Mouse (Mus musculus): ENCODE results near the gene Tmem255b.

The Tmem255b gene

GRCm38 (mm10) chr8:13451747-13452277 lies 16.8 kb downstream of the Tmem255b start:
- no peak for DNase-seq

- no peak for DNase-seq
Observed at GRCm38 (mm10) chr8:13454341-13455113, 19.5 kb downstream of the Tmem255b start.

GRCm38 (mm10) chr8:13455295-13455694 lies 20.3 kb downstream of the Tmem255b start:
- peak; percentile 85 for DNase-seq

DNA sequence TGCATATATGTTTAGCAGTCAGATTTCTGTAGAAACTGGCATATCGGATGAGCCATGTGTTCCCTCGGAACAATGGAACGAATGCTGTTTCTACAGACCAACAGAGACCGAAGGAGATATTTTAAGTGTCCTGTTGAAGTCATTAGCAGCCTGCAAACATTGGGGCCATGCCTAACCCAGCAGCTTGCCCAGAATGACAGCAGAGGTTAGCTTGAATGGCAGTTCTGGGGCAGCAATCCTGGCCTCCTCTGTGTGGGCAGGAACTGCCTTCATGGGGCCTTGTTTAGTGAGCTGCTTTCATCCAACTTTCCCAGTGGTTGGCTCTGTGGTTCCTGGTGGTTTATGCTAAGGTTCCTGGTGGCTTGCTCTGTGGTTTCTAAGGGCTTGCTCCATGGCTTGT lies 24.4 kb downstream of the Tmem255b start:
- no peak for DNase-seq

GRCm38 (mm10) chr8:13461085-13461765 lies 26.2 kb downstream of the Tmem255b start:
- DNase-seq = peak; percentile 64

DNA sequence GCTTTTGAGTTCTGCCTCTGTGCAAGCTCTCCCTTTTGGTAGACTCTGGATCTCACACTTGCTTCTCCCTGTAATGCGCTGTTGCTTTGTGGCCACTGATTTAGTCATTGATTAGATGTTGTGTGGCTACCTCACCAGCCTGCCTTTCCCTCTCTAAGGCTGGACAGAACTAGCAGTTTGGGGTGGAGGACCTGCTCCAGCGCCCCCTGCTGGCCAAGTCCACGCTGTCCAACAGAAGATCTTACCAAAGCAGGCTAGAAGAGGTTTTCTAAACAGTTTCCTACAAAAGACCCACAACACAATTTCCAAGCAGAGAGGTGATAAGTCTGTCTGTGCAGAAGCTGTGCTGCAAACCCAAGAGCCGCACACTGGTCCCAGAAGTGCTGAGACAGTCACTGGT lies 26.9 kb downstream of the Tmem255b start:
- peak; percentile 84 for DNase-seq

GRCm38 (mm10) chr8:13462392-13462791 lies 27.4 kb downstream of the Tmem255b start:
- DNase-seq = peak; percentile 95

GRCm38 (mm10) chr8:13465324-13465723 lies 30.3 kb downstream of the Tmem255b start:
- no peak for DNase-seq

- no peak for DNase-seq
Observed at GRCm38 (mm10) chr8:13466989-13467388, 32.0 kb downstream of the Tmem255b start.

DNA sequence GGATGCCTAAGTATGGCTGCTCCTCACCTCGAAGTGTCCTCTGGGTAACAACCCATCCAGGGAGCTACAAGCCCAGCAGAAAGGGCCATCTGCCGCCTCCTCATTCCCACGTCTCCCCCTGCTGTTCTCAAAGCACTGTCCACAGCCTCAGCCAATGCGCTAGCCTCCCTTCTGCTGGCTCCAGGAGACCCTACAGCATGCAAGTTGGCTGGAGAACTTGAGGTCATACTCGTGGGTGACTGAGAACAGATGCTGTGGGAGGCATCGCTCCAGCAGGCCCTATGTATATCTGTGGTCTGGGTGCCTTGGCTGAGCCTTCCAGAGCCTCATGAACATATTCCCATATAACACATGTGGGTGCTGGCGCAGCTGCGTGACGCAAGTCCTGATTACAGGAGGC lies 33.7 kb downstream of the Tmem255b start:
- DNase-seq = no peak

GRCm38 (mm10) chr8:13471484-13471883 lies 36.5 kb downstream of the Tmem255b start:
- no peak for DNase-seq

DNA sequence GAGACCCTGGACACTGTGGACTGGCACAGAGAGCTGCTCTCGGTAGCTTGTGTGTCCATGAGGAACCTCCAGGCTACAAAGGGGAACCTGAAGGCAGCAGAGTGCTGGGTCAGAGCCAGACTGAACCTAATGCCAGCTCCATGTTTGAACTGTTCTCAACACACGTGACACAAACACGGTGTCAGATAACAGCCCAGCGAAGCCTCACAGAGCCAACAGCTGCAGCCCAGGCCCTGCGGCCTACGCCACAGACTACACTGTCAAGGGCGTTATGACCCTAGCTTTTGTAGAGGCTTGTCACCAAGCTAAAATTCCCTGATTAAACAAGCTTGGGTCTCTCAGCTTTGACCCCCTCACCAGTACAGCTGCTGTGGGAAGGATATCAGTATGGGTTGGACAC lies 37.3 kb downstream of the Tmem255b start:
- no peak for DNase-seq

GRCm38 (mm10) chr8:13475892-13476291 lies 40.9 kb downstream of the Tmem255b start:
- no peak for DNase-seq

DNA sequence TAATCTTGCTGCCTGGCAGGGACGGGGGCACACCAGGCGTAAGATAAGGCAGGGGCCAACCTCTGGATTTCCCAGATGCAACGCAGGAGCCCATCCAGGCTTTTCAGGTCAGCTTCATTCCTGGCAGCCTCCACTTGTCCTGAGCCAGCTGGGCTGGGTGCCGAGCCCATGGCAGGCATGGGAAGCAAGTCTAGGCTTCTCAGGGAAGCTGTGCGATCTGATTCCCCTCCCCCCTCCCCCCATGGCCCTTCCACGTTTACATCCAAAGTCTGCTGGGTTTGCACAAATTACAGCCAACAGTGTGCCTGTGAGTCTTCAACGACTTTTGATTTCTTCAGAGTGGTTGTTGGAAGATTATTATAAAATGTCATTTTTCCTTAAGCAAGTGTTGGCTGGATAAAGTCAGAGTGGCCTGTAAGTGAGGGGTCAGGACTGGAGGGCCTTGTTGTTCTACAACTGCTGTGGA lies 46.1 kb downstream of the Tmem255b start:
- peak; percentile 59 for DNase-seq

GRCm38 (mm10) chr8:13481596-13481995 lies 46.6 kb downstream of the Tmem255b start:
- DNase-seq = peak; percentile 78

- DNase-seq = peak; percentile 72
Observed at GRCm38 (mm10) chr8:13482101-13482801, 47.3 kb downstream of the Tmem255b start.

DNA sequence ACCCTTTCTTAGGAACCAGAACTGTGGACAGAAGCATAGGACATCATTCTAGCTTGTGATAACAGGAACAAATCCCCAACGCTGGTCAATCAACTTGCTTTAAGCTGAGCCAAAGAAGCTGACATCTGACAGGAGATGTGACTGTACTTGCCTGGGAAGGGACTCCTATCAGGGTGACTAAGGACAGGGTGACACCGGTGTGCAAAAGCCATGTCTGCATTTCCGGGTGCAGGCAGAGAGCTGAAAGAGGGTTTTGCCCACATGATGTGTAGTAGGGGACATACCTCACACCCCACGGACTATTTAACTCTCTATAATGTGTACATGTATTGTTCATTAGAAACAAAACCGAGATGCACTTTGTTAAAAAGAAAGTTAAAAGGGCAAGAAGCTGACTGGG lies 48.2 kb downstream of the Tmem255b start:
- no peak for DNase-seq

DNA sequence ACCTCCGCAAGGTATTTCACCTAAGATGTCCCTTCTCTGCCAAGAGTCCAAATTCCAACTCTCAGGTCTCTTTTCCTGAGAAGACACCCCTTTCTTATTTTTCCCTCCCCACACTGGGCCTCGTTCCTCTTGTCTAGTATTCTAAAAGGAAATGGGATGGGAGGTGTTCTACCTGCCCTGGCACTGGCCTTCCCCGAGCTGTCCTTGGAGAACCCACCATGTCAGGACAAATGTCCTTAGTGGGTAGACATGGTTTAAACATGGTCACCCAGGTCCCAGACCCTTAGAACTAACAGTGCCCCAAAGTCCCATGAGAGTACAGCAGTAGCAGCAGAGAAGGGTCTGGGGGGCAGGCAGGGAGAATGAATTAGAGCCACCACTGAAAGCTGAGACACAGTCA lies 54.4 kb downstream of the Tmem255b start:
- DNase-seq = no peak

DNA sequence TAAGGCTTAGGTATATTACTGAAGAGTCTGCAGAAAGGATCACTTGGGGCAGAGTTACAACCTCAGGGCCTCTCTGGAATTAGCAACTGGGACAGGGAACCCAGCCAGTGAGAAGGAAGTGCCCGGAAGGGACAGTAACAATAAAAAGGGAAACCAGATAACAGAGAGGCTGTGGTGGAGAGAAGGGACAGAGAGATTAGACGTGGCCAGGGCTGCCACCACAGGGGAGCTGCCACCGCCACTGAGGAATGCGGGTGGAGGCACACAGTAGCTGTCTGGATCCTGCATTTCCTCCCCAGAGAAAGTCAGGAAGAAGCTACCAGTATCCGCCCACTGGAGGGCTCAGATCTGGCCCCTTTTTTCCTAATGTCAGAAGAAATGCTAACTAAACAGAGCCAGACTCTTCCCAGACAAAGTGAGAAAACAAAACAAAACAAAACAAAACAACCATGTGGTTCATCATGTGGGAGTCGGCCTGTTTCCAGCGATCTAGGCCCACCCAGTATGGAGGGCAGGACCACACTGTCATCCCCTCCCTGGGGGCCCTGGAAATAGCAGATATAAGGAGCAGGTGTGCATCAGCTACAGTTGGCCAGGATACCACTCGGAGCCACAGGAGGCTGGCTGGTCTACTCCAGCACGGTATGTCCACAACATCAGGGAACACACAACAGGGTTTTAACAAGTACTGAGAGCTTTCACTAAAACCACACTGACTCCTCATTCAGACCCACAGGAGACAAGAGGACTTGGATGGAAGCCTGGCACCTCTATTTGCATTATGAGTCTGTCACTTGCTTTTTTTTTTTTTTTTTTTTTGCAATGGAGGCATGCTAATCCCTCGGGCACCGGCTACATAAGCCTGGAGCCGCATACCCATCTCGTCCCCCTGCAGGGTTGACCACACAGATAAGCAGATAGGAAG lies 55.3 kb downstream of the Tmem255b start:
- DNase-seq = no peak

GRCm38 (mm10) chr8:13491491-13492010 lies 56.6 kb downstream of the Tmem255b start:
- DNase-seq = no peak

DNA sequence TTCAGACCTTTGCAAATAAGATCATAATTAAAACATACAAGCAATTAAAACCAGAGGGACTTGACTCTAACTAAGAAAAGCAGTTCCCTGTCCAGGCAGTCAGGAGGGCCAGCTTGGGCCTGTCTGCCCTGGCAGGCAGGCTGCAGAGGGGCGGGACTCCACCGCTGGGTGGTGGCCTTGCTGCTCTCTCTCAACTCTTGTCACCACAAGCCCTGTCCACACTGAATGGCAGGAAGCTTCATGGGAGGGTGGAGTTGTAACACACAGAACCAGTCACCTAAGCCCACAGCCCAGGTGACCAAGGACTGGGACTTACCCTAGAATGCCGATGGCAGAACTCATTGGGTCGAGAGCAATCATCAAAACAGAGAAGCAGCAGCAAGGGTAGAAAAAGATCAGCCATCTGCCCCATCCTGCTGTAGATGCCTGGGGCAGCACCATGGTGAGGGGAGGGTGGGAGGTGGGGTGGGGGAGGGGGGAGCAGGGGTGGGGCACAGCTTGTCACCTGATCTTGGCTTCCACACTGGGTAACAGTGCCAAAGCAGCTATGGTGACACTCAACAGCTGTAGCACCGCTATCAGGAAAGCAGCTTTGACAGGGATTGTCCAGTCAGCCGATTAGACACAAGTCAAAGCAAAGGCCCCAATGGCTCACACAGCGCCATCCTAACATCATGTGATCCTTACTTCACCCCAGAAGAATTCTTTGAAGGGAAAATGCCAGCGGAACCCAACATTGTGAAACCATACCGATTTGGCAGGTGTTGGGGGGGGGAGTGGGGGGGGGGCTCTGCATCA lies 57.4 kb downstream of the Tmem255b start:
- DNase-seq = peak; percentile 73
